Comparison of ENCODE assay signal across 10 mouse cellular contexts in genomic region chr3:157358905-157359304, GRCm38 (mm10).
DNase-seq lines count a peak whose midpoint lies in the region; ATAC-seq and TF ChIP-seq lines count a peak whose summit lies in the region.
"Had no signal": no experiment of that assay in that cellular context is flagged by ENCODE, and none has a peak within 500 bp of the region (broad histone marks: within the 10 kb centered on the region; RNA-seq: fewer than 3 reads in every experiment).

No protein-coding gene starts in this region.

- H3K36me3 ChIP-seq in kidney, postnatal 0 days (ENCODE audit: insufficient read depth, low read length) = no peaks in the 10 kb centered on the region
- H3K36me3 ChIP-seq in limb, embryonic 12.5 days = no peaks in the 10 kb centered on the region

- no peak overlapping the region for H3K4me2 ChIP-seq in kidney, postnatal 0 days (ENCODE audit: low read length)
- no peak overlapping the region for H3K4me2 ChIP-seq in limb, embryonic 12.5 days

- no peaks in the 10 kb centered on the region for H3K9me3 ChIP-seq in kidney, postnatal 0 days (replicated peaks; ENCODE audit: low read length)
- H3K9me3 ChIP-seq in limb, embryonic 12.5 days = no peaks in the 10 kb centered on the region

- H3K4me3 ChIP-seq in kidney, postnatal 0 days (replicated peaks; ENCODE audit: low read depth, low read length) = no peak overlapping the region
- H3K4me3 ChIP-seq in limb, embryonic 12.5 days (replicated peaks) = no peak overlapping the region
- H3K4me3 ChIP-seq: myocyte had no signal

- peak; percentile 74 for DNase-seq in kidney, postnatal 0 days (ENCODE audit: low spot score)
- DNase-seq in kidney, adult 9 months = no peak
- peak; percentile 33 for DNase-seq in ES-CJ7 (ENCODE audit: low read depth, low spot score)
- DNase-seq in embryo, embryonic 11.5 days (ENCODE audit: low read depth, low spot score) = peak; percentile 24
- DNase-seq in ovary, postnatal 10 days (ENCODE audit: low spot score) = no peak
- no peak for DNase-seq in frontal cortex, adult 2 months (ENCODE audit: extremely low spot score in 1 of 2, low spot score in 1 of 2)
- DNase-seq in thymus, postnatal 4 days = no peak
- DNase-seq: adrenal gland, postnatal 10 days had no signal

- ATAC-seq in kidney, postnatal 0 days (replicated peaks; ENCODE audit: low FRiP score, low read depth) = 0 out of 2 replicates have a peak, but pooled peaks have one; percentile 36
- peak; percentile 80 for ATAC-seq in limb, embryonic 12.5 days (ENCODE audit: insufficient number of reproducible peaks, insufficient read depth, low FRiP score, low TSS enrichment, low read depth)

- H3K4me1 ChIP-seq in kidney, postnatal 0 days (replicated peaks; ENCODE audit: insufficient read depth, low read length) = no peaks in the 10 kb centered on the region
- no peaks in the 10 kb centered on the region for H3K4me1 ChIP-seq in limb, embryonic 12.5 days (replicated peaks)

- H3K27ac ChIP-seq in kidney, postnatal 0 days = no peak overlapping the region
- H3K27ac ChIP-seq in limb, embryonic 12.5 days = 0 out of 2 replicates have a peak overlapping the region, but pooled peaks have one; percentile 62

- no peaks in the 10 kb centered on the region for H3K27me3 ChIP-seq in kidney, postnatal 0 days (ENCODE audit: insufficient read depth, low read length)
- no peaks in the 10 kb centered on the region for H3K27me3 ChIP-seq in limb, embryonic 12.5 days

- no peak overlapping the region for H3K9ac ChIP-seq in kidney, postnatal 0 days (ENCODE audit: low read depth, low read length)
- H3K9ac ChIP-seq in limb, embryonic 12.5 days (replicated peaks) = no peak overlapping the region

- peak; percentile 48; the same call in 1 of the 2 replicates for TF ChIP-seq CTCF in kidney, postnatal 0 days (IDR thresholded peaks at IDR 0.05; ENCODE audit: low read depth)

- WGBS in kidney, postnatal 0 days = 45% methylated on average over 3 of the region's 3 CpGs
- WGBS in limb, embryonic 12.5 days = 57% methylated on average over 3 of the region's 3 CpGs

Comparison
In these comparisons a context has a peak if more than half of its experiments do, and no peak if none do; other contexts are left out.
1. DNase-seq: peak in kidney, postnatal 0 days (single experiment), ES-CJ7 (single experiment) and embryo, embryonic 11.5 days (single experiment); none in kidney, adult 9 months (single experiment), ovary, postnatal 10 days (single experiment), frontal cortex, adult 2 months (0 of 2) and thymus, postnatal 4 days (single experiment).